Mouse (Mus musculus) lung, embryonic 14.5 days (tissue): ENCODE measurements around the gene Vsnl1. TPM values are rescaled to one million over a fixed set of nuclear protein-coding genes. Genes with fewer than 3 reads are reported as not detected.

ENCODE experiments used
- ATAC-seq: fragments of 200-750 bp; cut with Nextera tagmentation; 2 replicates; pipeline ENCODE4 v1.8.0; 2017; ENCODE audit warnings: mild to moderate bottlenecking, moderate TSS enrichment, moderate library complexity; ENCODE audit not compliant: insufficient read depth
- DNase-seq: peaks from one replicate; pipeline ENCODE4 v3.0.0-alpha.2; 2015
- H3K27ac ChIP-seq: fragments of 300-500 bp; sonication (generic); 2 replicates; pipeline ENCODE4 v1.5.1; 2014; ENCODE audit warnings: low read depth, mild to moderate bottlenecking, moderate library complexity
- H3K27me3 ChIP-seq: fragments of 300-500 bp; sonication (generic); 2 replicates; pipeline ENCODE4 v1.6.1; 2014; ENCODE audit warnings: low read length, control low read depth; ENCODE audit not compliant: insufficient read depth
- H3K36me3 ChIP-seq: fragments of 300-500 bp; sonication (generic); 2 replicates; pipeline ENCODE4 v1.6.1; 2014; ENCODE audit warnings: control low read depth; ENCODE audit not compliant: insufficient read depth
- H3K4me1 ChIP-seq: fragments of 300-500 bp; sonication (generic); 2 replicates; pipeline ENCODE4 v1.6.1; 2014; ENCODE audit warnings: antibody characterized with exemption, control low read depth; ENCODE audit not compliant: insufficient read depth
- H3K4me2 ChIP-seq: fragments of 300-500 bp; sonication (generic); 2 replicates; pipeline ENCODE4 v1.6.1; 2014; ENCODE audit warnings: mild to moderate bottlenecking
- H3K4me3 ChIP-seq: fragments of 300-500 bp; sonication (generic); 2 replicates; pipeline ENCODE4 v1.5.1; 2014; ENCODE audit warnings: low read depth, low read length
- H3K9ac ChIP-seq: fragments of 300-500 bp; sonication (generic); 2 replicates; pipeline ENCODE4 v1.6.1; 2014
- H3K9me3 ChIP-seq: fragments of 300-500 bp; sonication (generic); 2 replicates; pipeline ENCODE4 v1.6.1; 2016; ENCODE audit warnings: low read depth, low read length, control low read depth
- CTCF ChIP-seq: IDR thresholded peaks from 2 replicates; pipeline ENCODE4 v1.5.1; 2016; ENCODE audit warnings: antibody characterized with exemption, low read depth
- WGBS: fragments of 180-500 bp; shearing (Covaris S2); extraction: QIAGEN DNeasy Blood & Tissue Kit; methylation state at CpG from one replicate; pipeline ENCODE4 v1.1.7; 2014; 5-methylcytosine and 5-hydroxymethylcytosine counted together
- polyA plus RNA-seq: library from polyadenylated mRNA; unstranded; fragments of >200 nt; fragmentation: Nextera tagmentation; extraction: Ambion mirVana; gene quantifications from 2 replicates; pipeline ENCODE4 v1.2.1, GENCODE M21; 2014

Vsnl1 gene
- polyA plus RNA-seq, 1 experiment from 2014 or later = 4.5 TPM

- Histone ChIP-seq H3K4me1 (no peaks in the 10 kb centered on the region), H3K4me3 (no peak overlapping the region), H3K27ac (no peak overlapping the region), H3K36me3 (peaks cover 43% of the 10 kb centered on the region), H3K4me2 (no peak overlapping the region), H3K9ac (no peak overlapping the region), H3K9me3 (no peaks in the 10 kb centered on the region), H3K27me3 (no peaks in the 10 kb centered on the region)
- ATAC-seq (no peak), DNase-seq (no peak)
- TF ChIP-seq CTCF = no peak
- WGBS = 37% methylated on average over 6 of the region's 6 CpGs
These were observed 118.7 kb downstream of the Vsnl1 start for GRCm38 (mm10) chr12:11317671-11318070.

GRCm38 (mm10) chr12:11313840-11314239 lies 122.6 kb downstream of the Vsnl1 start:
- Histone ChIP-seq H3K4me1 (no peaks in the 10 kb centered on the region), H3K36me3 (peaks cover 65% of the 10 kb centered on the region), H3K9ac (no peak overlapping the region), H3K27ac (no peak overlapping the region), H3K9me3 (no peaks in the 10 kb centered on the region), H3K27me3 (no peaks in the 10 kb centered on the region), H3K4me2 (no peak overlapping the region), H3K4me3 (no peak overlapping the region)
- no peak for TF ChIP-seq CTCF
- DNase-seq (peak; percentile 44), ATAC-seq (no peak)
- 54% methylated on average over 1 of the region's 1 CpGs for WGBS

GRCm38 (mm10) chr12:11311106-11311505 lies 125.3 kb downstream of the Vsnl1 start:
- TF ChIP-seq CTCF = no peak
- peaks cover 68% of the 10 kb centered on the region for H3K36me3 ChIP-seq
- DNase-seq = no peak
- no peak overlapping the region for H3K4me2 ChIP-seq
- ATAC-seq = no peak
- no peak overlapping the region for H3K4me3 ChIP-seq
- H3K27me3 ChIP-seq = no peaks in the 10 kb centered on the region
- 95% methylated on average over 2 of the region's 2 CpGs for WGBS
- no peak overlapping the region for H3K9ac ChIP-seq
- no peaks in the 10 kb centered on the region for H3K9me3 ChIP-seq
- H3K4me1 ChIP-seq = no peaks in the 10 kb centered on the region
- H3K27ac ChIP-seq = no peak overlapping the region

GRCm38 (mm10) chr12:11306753-11307645 lies 129.4 kb downstream of the Vsnl1 start:
- ATAC-seq = no peak
- Histone ChIP-seq H3K27ac (no peak overlapping the region), H3K36me3 (peaks cover 64% of the 10 kb centered on the region), H3K4me3 (no peak overlapping the region), H3K4me2 (no peak overlapping the region), H3K9me3 (no peaks in the 10 kb centered on the region), H3K9ac (no peak overlapping the region), H3K4me1 (no peaks in the 10 kb centered on the region), H3K27me3 (no peaks in the 10 kb centered on the region)
- no peak for TF ChIP-seq CTCF
- no peak for DNase-seq
- WGBS = 79% methylated on average over 8 of the region's 8 CpGs

- peaks cover 70% of the 10 kb centered on the region for H3K36me3 ChIP-seq
- 98% methylated on average over 1 of the region's 1 CpGs for WGBS
- ATAC-seq = no peak
These were observed 135.6 kb downstream of the Vsnl1 start for GRCm38 (mm10) chr12:11300858-11301257.

GRCm38 (mm10) chr12:11286382-11286781 lies 150.0 kb downstream of the Vsnl1 start:
- ATAC-seq (no peak), DNase-seq (no peak)
- Histone ChIP-seq H3K27ac (no peak overlapping the region), H3K4me2 (no peak overlapping the region), H3K9me3 (no peaks in the 10 kb centered on the region), H3K9ac (no peak overlapping the region), H3K4me3 (no peak overlapping the region), H3K36me3 (peaks cover 80% of the 10 kb centered on the region), H3K27me3 (no peaks in the 10 kb centered on the region), H3K4me1 (no peaks in the 10 kb centered on the region)
- TF ChIP-seq CTCF = 0 out of 2 replicates have a peak, but pooled peaks have one; percentile 21
- WGBS = 89% methylated on average over 2 of the region's 2 CpGs

More at GRCm38 (mm10) chr12:11300858-11301257, 135.6 kb downstream of the Vsnl1 start:
- no peak for TF ChIP-seq CTCF
- no peak overlapping the region for H3K4me3 ChIP-seq
- no peak for DNase-seq
- no peaks in the 10 kb centered on the region for H3K9me3 ChIP-seq
- H3K4me1 ChIP-seq = no peaks in the 10 kb centered on the region
- H3K9ac ChIP-seq = no peak overlapping the region
- no peak overlapping the region for H3K4me2 ChIP-seq
- H3K27ac ChIP-seq = no peak overlapping the region
- no peaks in the 10 kb centered on the region for H3K27me3 ChIP-seq

GRCm38 (mm10) chr12:11281584-11281983 lies 154.8 kb downstream of the Vsnl1 start:
- H3K9ac ChIP-seq = no peak overlapping the region
- no peaks in the 10 kb centered on the region for H3K4me1 ChIP-seq
- H3K36me3 ChIP-seq = peaks cover 76% of the 10 kb centered on the region
- 83% methylated on average over 2 of the region's 2 CpGs for WGBS
- no peak for TF ChIP-seq CTCF
- DNase-seq = no peak
- H3K27me3 ChIP-seq = no peaks in the 10 kb centered on the region
- H3K4me2 ChIP-seq = no peak overlapping the region
- H3K27ac ChIP-seq = no peak overlapping the region
- H3K9me3 ChIP-seq = no peaks in the 10 kb centered on the region
- ATAC-seq = no peak
- H3K4me3 ChIP-seq = no peak overlapping the region
